Mouse (Mus musculus) adrenal gland, postnatal 4 days (tissue): ENCODE data around the gene Slc22a14. TPM values are rescaled to one million over a fixed set of nuclear protein-coding genes. Genes with fewer than 3 reads are reported as not detected.
"Not testable (repeated sequence)": the region's sequence is repeated elsewhere in the genome, so short reads cannot be mapped to it uniquely, and the experiment has no call there.

Experiments used
- DNase-seq, 2 experiments: peaks; one replicate each; pipeline ENCODE4 v3.0.0; 2021 to 2022; ENCODE audit warnings: low spot score in 2 of 2, mixed read lengths in 2 of 2
- total RNA-seq, 2 experiments: library from RNA; stranded (reverse); gene quantifications; 2 replicates each; pipeline ENCODE4 v1.2.3; 2021

The Slc22a14 gene
- total RNA-seq, 2 experiments from 2014 or later, result not detected

DNA sequence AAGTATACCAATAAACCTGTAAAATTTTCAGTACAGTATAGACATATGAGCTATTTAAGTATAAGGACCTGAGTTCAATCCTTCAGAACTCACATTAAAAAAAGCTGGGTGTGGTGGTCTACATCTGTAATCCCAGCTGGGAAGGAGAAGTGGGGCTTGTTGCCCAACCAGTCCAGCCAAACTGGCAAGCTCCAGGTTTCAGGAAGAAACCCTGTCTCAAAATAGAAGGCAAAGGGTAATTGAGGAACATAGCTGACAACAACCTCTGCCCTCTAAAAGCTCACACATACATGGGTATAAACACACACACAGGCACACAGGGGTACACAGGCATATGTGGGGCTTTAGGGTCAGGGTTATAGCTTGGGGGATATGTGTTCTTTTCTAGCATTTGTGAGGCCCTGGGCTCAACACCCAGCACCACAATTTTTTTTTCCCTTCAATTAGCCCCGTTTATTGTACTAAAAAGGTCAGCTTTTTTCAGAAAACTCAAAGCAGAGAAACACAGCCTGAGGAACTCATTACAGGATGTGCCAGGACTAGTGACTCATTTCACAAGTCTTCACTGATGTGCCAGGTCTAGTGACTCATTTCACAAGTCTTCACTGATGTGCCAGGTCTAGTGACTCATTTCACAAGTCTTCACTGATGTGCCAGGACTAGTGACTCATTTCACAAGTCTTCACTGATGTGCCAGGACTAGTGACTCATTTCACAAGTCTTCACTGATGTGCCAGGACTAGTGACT is 99.8 kb downstream of the Slc22a14 start:
- DNase-seq, result not testable (repeated sequence)

DNA sequence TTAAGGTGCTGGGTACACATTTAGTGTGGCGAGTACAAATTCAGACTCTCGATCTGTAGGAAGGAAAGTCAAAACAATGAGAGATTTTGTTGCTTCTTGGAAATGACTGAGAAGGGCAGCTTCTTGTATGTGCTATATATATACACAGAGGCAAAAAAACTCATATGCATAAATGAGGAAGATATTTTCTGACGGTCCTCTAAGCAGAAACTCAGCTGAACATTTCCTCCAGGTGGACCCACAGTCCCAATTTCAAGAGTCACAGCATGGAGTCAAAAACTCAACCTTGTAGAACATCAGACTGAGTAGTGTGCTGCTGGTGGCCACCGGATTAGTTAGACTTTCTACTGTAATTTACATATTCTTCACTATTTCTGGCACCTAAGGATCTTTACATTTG is 102.3 kb downstream of the Slc22a14 start:
- DNase-seq, result no peak

- DNase-seq, result no peak
Measured at GRCm38 (mm10) chr9:119260825-119261224, 104.5 kb downstream of the Slc22a14 start.

DNA sequence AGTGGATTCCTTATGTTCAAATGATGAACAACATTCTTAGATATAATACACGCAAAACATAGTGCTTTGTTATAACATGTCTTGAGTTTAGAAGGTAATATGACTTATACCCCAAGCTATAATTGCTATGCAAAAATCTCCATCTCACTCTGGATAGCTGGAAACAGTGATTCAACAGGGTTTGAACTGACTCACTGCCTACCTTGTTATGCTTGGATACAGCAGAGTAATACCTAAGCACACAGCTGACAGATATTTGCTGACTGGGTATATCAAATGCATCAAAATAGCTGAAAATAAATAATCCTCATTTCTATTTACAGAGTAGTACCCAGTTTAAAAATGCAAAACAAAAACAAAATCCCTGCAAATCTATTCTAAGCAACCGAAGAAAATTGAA is 106.6 kb downstream of the Slc22a14 start:
- DNase-seq, result no peak

DNA sequence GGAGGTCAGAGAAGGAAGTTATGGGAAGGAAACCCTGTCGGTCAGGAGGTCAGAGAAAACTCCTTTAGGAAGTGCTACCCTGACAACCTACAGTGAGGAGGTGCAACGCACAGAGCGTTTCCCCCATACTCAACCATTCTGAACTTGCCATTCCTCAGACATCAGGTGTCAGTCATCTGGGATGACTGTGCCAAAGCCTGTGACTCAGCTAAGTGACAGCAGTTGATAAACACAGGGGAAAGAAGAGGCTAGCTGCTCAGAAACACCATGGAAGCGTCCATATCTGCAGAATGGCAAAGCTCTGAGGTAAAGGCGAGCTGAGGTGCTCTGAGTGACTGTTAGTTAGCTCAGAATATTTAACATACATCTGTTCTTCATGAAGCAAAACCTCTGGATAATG is 107.2 kb downstream of the Slc22a14 start:
- DNase-seq, result no peak

DNA sequence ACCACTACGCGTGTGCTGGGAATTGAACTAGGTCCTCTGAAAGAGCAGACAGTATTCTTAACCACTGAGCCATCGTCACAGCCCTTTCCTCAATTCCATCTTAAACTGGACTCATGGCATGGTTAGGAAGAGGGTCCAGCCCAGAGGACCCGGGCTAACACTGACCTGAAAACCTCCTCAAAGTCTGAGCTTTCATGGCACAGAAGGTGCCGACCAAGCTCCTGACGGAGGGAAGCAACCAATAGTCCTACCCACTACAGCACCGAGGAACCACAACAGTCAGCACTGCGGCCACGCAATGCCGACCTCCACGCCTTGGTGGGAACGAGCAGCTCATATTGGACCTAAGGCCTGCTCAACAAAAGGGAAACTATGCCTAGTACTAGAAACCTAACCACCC is 109.2 kb downstream of the Slc22a14 start:
- DNase-seq, result no peak

- no peak for DNase-seq
Measured at GRCm38 (mm10) chr9:119255096-119255495, 110.3 kb downstream of the Slc22a14 start.

GRCm38 (mm10) chr9:119254187-119254586 is 111.2 kb downstream of the Slc22a14 start:
- no peak for DNase-seq

- DNase-seq, result no peak
Measured at GRCm38 (mm10) chr9:119247996-119248395, 117.4 kb downstream of the Slc22a14 start.

GRCm38 (mm10) chr9:119246826-119247225 is 118.5 kb downstream of the Slc22a14 start:
- no peak for DNase-seq

- no peak for DNase-seq
Measured at GRCm38 (mm10) chr9:119243981-119244380, 121.4 kb downstream of the Slc22a14 start.

- no peak for DNase-seq
Measured at GRCm38 (mm10) chr9:119241169-119241865, 124.0 kb downstream of the Slc22a14 start.

DNA sequence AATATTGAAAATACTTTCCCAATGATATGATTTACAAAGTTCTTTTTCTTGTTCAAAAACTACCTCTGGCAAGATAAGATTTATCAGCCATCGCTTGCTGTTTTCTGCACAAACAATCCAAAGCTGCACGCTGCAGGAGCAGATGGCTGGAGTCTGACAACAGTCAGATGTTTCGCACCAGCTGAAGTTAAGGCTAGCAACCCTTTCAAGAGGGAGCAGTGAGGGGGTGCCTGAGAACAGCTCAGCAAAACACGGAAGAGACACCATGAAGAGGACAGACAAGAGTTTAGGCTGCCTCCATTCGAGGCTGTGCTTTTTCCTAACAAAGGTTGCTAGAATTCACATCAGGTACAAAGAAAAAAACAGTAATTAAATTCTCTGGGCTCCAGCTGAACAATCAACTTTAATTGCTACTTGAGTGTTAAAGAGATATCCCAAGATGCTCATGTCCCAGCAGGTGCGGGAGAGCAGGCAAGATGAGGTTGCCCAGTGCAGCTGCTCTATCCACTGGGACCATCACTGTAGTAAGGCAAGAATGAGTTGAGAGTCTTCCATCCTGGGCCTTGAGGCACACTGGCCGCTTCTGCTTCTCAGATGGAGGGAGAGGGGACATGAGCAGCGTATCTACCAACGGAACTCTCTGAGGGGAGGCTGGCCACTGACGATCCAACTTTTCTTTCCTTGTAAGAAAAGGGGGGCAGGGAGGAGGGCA is 124.9 kb downstream of the Slc22a14 start:
- no peak for DNase-seq

GRCm38 (mm10) chr9:119239274-119239673 is 126.1 kb downstream of the Slc22a14 start:
- no peak for DNase-seq

DNA sequence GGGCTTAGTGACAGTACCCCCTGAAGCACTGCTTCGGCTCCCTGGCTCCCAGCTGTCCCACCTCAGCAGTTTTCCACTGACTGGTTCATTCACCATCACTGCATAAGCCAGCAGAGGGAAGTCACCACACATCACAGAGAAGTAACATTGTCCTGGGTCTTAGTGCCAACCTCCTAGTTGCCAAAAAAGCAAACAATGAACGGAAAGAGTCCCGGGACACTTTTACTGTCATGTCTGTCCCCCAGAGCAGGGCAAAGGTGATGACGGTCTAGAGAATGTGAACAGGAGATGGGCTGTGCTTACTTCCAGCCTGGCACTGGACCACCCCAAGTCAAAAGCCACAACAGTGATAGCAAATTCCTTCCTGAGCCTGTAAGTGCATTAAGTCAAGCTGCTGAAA is 126.6 kb downstream of the Slc22a14 start:
- DNase-seq, result no peak

DNA sequence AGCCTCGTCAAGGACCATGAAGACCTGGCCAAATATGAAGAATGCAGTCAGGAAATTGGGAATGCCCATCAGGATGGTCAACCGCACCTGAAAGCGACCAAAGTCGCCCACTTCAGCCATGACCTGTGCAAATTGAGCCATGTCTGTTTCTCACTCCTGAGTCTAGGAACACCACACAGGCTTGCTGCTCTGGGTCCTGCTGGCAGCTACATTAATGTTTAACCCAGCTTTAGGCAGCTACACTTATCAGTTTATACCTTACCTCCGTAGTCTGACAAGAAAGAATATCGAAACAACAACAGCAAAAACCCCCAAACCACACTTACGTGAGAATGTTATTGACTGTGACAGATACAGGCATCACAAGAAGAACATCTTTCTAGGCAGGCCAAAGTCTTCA is 133.8 kb downstream of the Slc22a14 start:
- DNase-seq, result no peak

DNA sequence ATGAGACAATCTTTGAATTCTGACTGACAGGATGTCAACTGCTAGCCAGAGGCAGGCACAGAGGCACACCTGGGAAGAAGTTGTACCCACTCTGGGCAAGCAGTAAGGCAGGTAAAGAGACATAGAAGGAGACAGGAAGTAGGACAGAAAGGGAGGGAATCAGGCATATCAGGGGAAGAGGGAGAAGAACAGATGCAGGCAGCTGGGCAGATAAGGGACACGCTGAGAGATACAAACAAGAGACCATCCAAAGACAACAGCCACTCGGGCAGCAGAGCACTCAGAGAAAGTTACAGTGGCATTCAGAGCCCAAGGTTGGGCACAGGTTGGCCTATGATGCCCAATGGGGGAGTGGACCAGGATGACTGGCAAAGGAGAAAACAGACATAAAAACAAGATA is 134.5 kb downstream of the Slc22a14 start:
- DNase-seq, result no peak

- DNase-seq, result no peak
Measured at GRCm38 (mm10) chr9:119220249-119220648, 145.1 kb downstream of the Slc22a14 start.

GRCm38 (mm10) chr9:119219667-119220066 is 145.7 kb downstream of the Slc22a14 start:
- no peak for DNase-seq

- not testable (repeated sequence) for DNase-seq
Measured at GRCm38 (mm10) chr9:119215341-119215740, 150.0 kb downstream of the Slc22a14 start.

DNA sequence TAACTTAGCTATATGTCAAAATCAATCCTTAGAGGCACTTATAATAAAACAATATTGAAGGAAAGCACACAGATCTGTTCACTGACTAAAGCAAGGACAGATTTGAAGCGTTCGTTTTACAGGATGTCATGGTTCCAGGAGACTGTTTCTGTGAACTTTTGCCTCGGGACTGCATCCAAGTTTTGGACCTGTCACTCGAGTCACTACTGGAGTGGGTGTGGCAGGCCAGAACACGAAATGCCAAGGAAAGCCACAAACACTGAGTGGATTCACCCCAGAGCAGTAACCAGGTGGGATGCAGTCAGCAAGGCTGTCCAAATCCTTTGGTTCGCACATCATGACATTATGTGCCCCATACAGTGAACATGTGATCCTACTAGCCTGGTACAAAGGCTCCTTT is 150.8 kb downstream of the Slc22a14 start:
- no peak for DNase-seq

DNA sequence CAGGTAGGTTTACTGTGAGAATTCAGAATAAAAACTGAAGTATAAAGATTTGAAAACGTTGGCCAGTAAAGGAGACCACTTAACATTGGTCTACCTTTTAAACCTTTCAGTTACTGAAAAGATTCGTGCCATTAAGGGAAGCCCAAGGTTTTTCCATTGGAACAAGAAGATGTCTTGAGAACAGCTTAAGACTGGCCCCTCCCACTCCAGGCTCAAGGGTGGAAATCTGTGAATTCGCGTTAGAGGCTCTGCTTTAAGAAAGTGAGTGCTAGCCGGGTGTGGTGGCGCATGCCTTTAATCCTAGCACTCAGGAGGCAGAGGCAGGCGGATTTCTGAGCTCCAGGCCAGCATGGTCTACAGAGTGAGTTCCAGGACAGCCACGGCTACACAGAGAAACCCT is 152.4 kb downstream of the Slc22a14 start:
- no peak for DNase-seq
